Mouse (Mus musculus) megakaryocyte, embryonic 14.5 days (primary cell): Measurements from ENCODE around the gene Clgn.

Source experiments
- FLI1 ChIP-seq: IDR thresholded peaks from 2 replicates; pipeline ENCODE4 v1.6.1; 2012; ENCODE audit warnings: low read length, inconsistent platforms, mixed read lengths
- GATA1 ChIP-seq: IDR thresholded peaks from 3 replicates; pipeline ENCODE4 v1.6.1; 2012; ENCODE audit warnings: mixed read lengths, low read length, inconsistent platforms, borderline replicate concordance

DNA sequence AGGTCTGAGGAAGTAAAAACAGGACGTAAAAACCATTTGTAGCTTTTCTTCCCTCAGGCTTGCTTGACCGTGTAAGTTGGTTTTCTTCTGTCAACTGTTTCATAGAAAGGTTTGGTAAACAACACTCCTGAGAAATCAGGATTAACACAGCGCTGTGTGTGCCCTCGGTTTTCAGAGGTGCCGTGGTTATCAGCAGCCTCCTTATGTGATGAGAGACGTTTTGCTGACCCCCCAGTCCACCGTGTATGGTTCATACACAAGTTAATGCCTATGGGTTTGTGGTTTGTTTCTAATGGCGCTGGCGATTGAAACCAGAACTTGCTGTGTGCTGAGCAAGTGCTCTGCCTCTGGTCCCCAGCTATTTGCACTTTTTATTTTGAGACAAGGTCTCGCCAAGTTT, 15.9 kb downstream of the Clgn start:
- TF ChIP-seq GATA1 (no peak), FLI1 (no peak)
